Comparison of ENCODE assay signal across 18 mouse cellular contexts in the genomic region with DNA sequence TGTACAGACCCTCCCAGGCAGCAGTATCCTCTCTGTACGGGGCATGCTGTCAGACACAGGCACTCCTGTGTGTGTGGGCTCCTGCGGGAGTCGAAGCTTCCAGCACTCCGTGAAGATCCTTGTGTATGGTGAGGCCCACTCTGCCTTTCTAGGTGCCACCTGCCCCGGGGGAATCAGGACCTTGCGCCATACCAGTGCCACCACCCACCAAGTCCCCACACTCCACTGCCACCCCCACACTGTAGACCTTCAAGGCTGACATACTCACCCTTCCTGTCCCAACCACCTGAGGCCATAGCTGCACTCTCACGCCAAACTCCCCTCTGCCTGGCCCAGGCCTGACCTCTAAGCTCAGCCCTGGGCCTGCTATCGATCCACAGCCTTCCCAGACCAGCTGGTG. TPM values are rescaled to one million over a fixed set of nuclear protein-coding genes. Genes with fewer than 3 reads are reported as not detected.
"Had no signal": no experiment of that assay in that cellular context is flagged by ENCODE, and none has a peak within 500 bp of the region (broad histone marks: within the 10 kb centered on the region; RNA-seq: fewer than 3 reads in every experiment).

No protein-coding gene starts in this region.

- H3K9ac ChIP-seq: liver, embryonic 15.5 days had no signal

- H3K4me2 ChIP-seq: liver, embryonic 11.5 days; liver, embryonic 15.5 days had no signal

- DNase-seq: kidney, adult 2 months; kidney, postnatal 25 days; lung, adult 2 months; lung, postnatal 36 days; midbrain, embryonic 14.5 days; right cerebral cortex, postnatal 14 days; thymus, adult 2 months; thymus, postnatal 25 days had no signal

- ATAC-seq: lung, postnatal 0 days had no signal

- H3K9me3 ChIP-seq: limb, embryonic 10.5 days; liver, embryonic 15.5 days had no signal

- H3K4me3 ChIP-seq: left cerebral cortex, adult 2 months; limb, embryonic 10.5 days; liver, embryonic 15.5 days had no signal

- H3K36me3 ChIP-seq: limb, embryonic 10.5 days; liver, embryonic 15.5 days had no signal

- H3K27ac ChIP-seq: left cerebral cortex, adult 2 months; limb, embryonic 10.5 days; liver, embryonic 15.5 days had no signal

RNA-seq across cellular contexts. Expression of gene Madcam1, which starts 0.7 kb away (rescaled TPM):
- polyA plus RNA-seq: lung, postnatal 0 days; testis, adult 2 months; urinary bladder, adult 2 months had no signal

RNA-seq across cellular contexts. Expression of gene Odf3l2, which starts 19.5 kb away (rescaled TPM):
- polyA plus RNA-seq: kidney, embryonic 16.5 days; limb, embryonic 10.5 days; liver, embryonic 11.5 days; liver, embryonic 15.5 days; lung, adult 2 months; lung, postnatal 0 days; neural tube, embryonic 14.5 days; spleen, adult 2 months; testis, adult 2 months; urinary bladder, adult 2 months had no signal
